Mouse (Mus musculus): ENCODE data around the gene Bclaf3.

Bclaf3 gene

GRCm38 (mm10) chrX:159627588-159628566 lies 101.4 kb downstream of the Bclaf3 start:
- DNase-seq, result peak; percentile 10

- no peak for DNase-seq
Observed at GRCm38 (mm10) chrX:159628629-159629028, 102.1 kb downstream of the Bclaf3 start.

DNA sequence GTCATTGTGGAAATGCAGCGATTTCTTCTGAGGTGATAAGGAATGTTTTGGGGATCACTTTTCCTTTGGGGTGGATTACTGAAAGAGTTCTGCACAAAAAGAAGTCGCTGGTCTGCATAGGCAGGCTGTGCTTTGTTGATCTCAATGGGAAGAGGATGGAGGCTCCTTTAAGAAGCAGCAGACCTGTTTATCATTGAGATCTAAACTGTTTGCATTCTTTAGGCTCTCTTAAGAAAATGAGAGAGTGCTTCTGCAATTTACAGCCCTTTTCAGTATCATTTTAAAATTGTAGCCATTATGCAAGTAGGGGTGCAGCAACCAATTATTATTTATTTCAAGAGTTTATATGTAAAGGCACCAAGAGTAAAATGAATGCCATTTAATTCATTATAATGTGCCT lies 102.7 kb downstream of the Bclaf3 start:
- DNase-seq, result no peak

GRCm38 (mm10) chrX:159638500-159639227 lies 112.2 kb downstream of the Bclaf3 start:
- DNase-seq, result no peak

GRCm38 (mm10) chrX:159639991-159640390 lies 113.5 kb downstream of the Bclaf3 start:
- no peak for DNase-seq
